Mouse (Mus musculus) c-Kit-positive CD71-negative TER-119-negative erythroid progenitor cells, embryonic 14.5 days (primary cell): ENCODE measurements at regions not wholly inside any gene's neighbourhood (a gene's known extent, or its start where the extent isn't known, plus 50 kb on each side); places are given as distances from the start of the nearest gene placed in this dataset.
"Not testable (repeated sequence)": the region's sequence is repeated elsewhere in the genome, so short reads cannot be mapped to it uniquely, and the experiment has no call there.

Experiments used
- DNase-seq: peaks from one replicate; pipeline ENCODE4 v3.0.0-alpha.2; 2013; ENCODE audit warnings: low read depth

- DNase-seq, result peak; percentile 28
Measured at GRCm38 (mm10) chr6:95058017-95058416, 59.0 kb upstream of the Kbtbd8 start.

- no peak for DNase-seq
Measured at GRCm38 (mm10) chr6:95056222-95056621, 60.8 kb upstream of the Kbtbd8 start.

GRCm38 (mm10) chr6:95053717-95054382 is 63.2 kb upstream of the Kbtbd8 start:
- no peak for DNase-seq

GRCm38 (mm10) chr6:95041351-95041750 is 75.7 kb upstream of the Kbtbd8 start:
- not testable (repeated sequence) for DNase-seq

- DNase-seq, result no peak
Measured at GRCm38 (mm10) chr6:95024239-95024638, 92.8 kb upstream of the Kbtbd8 start.

GRCm38 (mm10) chr6:95021724-95022123 is 95.3 kb upstream of the Kbtbd8 start:
- DNase-seq, result no peak

GRCm38 (mm10) chr6:95017911-95018310 is 99.1 kb upstream of the Kbtbd8 start:
- no peak for DNase-seq

- no peak for DNase-seq
Measured at GRCm38 (mm10) chr6:95017484-95017883, 99.6 kb upstream of the Kbtbd8 start.

- DNase-seq, result no peak
Measured at GRCm38 (mm10) chr6:95013096-95013495, 103.9 kb upstream of the Kbtbd8 start.

- DNase-seq, result no peak
Measured at GRCm38 (mm10) chr6:95006485-95006884, 110.6 kb upstream of the Kbtbd8 start.

GRCm38 (mm10) chr6:95003716-95004115 is 113.3 kb upstream of the Kbtbd8 start:
- DNase-seq, result no peak

- DNase-seq, result no peak
Measured at GRCm38 (mm10) chr6:94999562-94999961, 117.5 kb upstream of the Kbtbd8 start.

GRCm38 (mm10) chr6:94999002-94999401 is 118.0 kb upstream of the Kbtbd8 start:
- no peak for DNase-seq

- DNase-seq, result no peak
Measured at GRCm38 (mm10) chr6:94998371-94998770, 118.7 kb upstream of the Kbtbd8 start.

GRCm38 (mm10) chr6:94994376-94994775 is 122.7 kb upstream of the Kbtbd8 start:
- DNase-seq, result no peak

GRCm38 (mm10) chr6:94987427-94987826 is 129.6 kb upstream of the Kbtbd8 start:
- DNase-seq, result no peak

- DNase-seq, result peak; percentile 22
Measured at GRCm38 (mm10) chr6:94986346-94986745, 130.7 kb upstream of the Kbtbd8 start.

- DNase-seq, result no peak
Measured at GRCm38 (mm10) chr6:94984411-94984895, 132.6 kb upstream of the Kbtbd8 start.

- no peak for DNase-seq
Measured at GRCm38 (mm10) chr6:94968683-94969082, 148.4 kb upstream of the Kbtbd8 start.

GRCm38 (mm10) chr6:94966962-94967361 is 150.1 kb upstream of the Kbtbd8 start:
- DNase-seq, result peak; percentile 19

GRCm38 (mm10) chr6:94963204-94963603 is 153.8 kb upstream of the Kbtbd8 start:
- no peak for DNase-seq

GRCm38 (mm10) chr6:94962411-94963087 is 154.5 kb upstream of the Kbtbd8 start:
- no peak for DNase-seq

GRCm38 (mm10) chr6:94961821-94962220 is 155.2 kb upstream of the Kbtbd8 start:
- DNase-seq, result no peak

- DNase-seq, result no peak
Measured at GRCm38 (mm10) chr6:94957990-94958389, 159.1 kb upstream of the Kbtbd8 start.
